Mouse (Mus musculus): ENCODE results near the gene Acap2. TPM values are rescaled to one million over a fixed set of nuclear protein-coding genes. Genes with fewer than 3 reads are reported as not detected.

Gene Acap2
- polyA plus RNA-seq, 1 experiment from 2014 or later, result 24.0 TPM

DNA sequence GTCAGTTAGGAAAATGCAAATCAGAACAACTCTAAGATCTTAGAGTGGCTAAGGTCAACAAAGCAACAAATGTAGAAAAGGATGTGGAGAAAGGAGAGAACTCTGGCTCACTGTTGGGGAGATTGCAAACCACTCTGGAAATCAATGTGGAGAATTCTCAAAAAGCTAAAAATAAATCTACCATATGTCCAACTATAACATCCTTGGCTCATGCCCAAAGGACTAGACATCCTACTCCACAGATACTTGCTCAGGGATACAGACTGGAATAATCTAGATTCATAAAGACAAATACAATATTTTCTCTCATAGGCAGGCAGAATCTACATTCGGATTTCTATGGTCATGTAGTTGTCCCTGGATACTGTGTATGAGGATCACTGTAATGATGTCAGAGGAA, 3.2 kb upstream of the Acap2 start:
- no peaks in the 10 kb centered on the region for H3K9me3 ChIP-seq (replicated peaks)
- ATAC-seq (ENCODE audit: insufficient number of reproducible peaks, low FRiP score, low TSS enrichment, low read depth), result no peak
- WGBS, result 65% methylated on average over 1 of the region's 1 CpGs
- H3K4me3 ChIP-seq (replicated peaks), result no peak overlapping the region
- no peak overlapping the region for H3K4me2 ChIP-seq (replicated peaks)
- no peak overlapping the region for H3K27ac ChIP-seq (replicated peaks)
- H3K27me3 ChIP-seq, result no peaks in the 10 kb centered on the region
- H3K36me3 ChIP-seq, result no peaks in the 10 kb centered on the region
- no peak overlapping the region for H3K9ac ChIP-seq
- H3K4me1 ChIP-seq, result peaks cover 6% of the 10 kb centered on the region

DNA sequence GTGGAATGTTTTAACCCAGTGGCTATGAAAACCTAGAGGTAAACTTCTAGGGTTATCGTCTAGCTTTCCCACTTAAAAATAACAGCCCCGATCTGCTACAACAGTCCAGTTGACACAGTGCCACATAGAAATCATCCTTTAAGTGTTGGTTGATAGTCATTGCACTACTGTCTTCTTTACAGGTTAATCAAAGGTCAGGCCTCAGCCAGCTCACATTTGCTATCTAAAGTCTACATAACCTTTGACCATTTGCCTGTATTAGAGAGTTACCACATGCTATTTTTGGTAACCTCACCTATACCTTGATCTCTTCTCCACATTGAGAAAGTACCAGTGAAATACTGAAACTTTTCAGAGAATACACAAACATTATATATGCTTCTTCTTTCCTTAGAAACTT, 659 bp upstream of the Acap2 start:
- Histone ChIP-seq H3K9me3 (replicated peaks) (no peaks in the 10 kb centered on the region), H3K27ac (replicated peaks) (peak overlapping the region; percentile 76), H3K9ac (no peak overlapping the region), H3K36me3 (no peaks in the 10 kb centered on the region), H3K4me2 (replicated peaks) (peak overlapping the region; percentile 61), H3K4me3 (replicated peaks) (peak overlapping the region; percentile 97), H3K4me1 (peaks cover 16% of the 10 kb centered on the region), H3K27me3 (no peaks in the 10 kb centered on the region)
- WGBS, result 70% methylated on average over 2 of the region's 2 CpGs
- no peak for ATAC-seq (ENCODE audit: insufficient number of reproducible peaks, low FRiP score, low TSS enrichment, low read depth)

DNA sequence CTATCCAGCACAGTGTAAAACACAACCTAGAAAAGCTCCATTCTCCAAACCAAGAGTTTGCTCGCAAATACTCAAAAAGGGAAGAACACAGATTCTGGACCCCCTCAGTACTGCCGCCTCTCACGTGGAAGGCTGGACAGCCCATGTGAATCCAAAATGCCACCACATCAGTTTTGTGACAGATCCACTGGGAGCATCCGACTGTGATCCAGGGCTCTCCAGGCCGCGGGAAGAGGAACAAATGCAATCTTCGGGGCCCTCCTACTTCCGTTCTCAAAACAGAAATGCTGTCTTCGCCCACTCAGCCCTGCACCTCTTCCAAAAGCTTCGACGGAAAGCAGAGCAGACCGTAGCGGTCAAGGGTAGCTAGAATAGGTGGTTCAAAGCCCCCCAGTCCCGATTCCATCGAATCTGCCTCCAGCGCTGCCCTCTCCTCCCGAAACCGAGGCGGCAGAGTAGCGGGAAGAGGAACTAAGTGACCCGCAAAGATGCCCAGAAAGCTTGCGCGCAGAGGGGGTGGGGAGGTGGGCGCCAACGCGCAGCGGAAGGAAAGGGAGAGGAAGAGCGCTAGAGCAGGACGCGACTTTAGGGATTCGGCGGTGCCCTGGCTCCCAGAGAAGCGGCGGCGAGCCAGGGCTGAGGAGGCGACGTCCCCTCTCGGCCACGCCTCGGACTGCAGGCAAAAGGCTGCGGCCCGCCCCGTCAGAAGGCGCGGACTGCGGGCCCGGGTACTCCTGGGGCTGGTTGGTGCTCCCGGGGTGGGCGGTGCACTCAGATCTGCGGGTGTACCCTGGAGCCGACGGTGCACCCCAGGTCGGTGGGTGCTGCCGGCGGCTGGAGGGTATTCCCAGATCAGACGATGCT, 887 bp downstream of the Acap2 start:
- Histone ChIP-seq H3K27ac (replicated peaks) (peak overlapping the region; percentile 97), H3K4me1 (peaks cover 16% of the 10 kb centered on the region), H3K9me3 (replicated peaks) (no peaks in the 10 kb centered on the region), H3K4me2 (replicated peaks) (peak overlapping the region; percentile 61), H3K27me3 (no peaks in the 10 kb centered on the region), H3K4me3 (replicated peaks) (peak overlapping the region; percentile 97), H3K9ac (peak overlapping the region; percentile 96), H3K36me3 (no peaks in the 10 kb centered on the region)
- WGBS, result under 1% methylated on average over 56 of the region's 56 CpGs
- peak; percentile 37 for ATAC-seq (ENCODE audit: insufficient number of reproducible peaks, low FRiP score, low TSS enrichment, low read depth)

DNA sequence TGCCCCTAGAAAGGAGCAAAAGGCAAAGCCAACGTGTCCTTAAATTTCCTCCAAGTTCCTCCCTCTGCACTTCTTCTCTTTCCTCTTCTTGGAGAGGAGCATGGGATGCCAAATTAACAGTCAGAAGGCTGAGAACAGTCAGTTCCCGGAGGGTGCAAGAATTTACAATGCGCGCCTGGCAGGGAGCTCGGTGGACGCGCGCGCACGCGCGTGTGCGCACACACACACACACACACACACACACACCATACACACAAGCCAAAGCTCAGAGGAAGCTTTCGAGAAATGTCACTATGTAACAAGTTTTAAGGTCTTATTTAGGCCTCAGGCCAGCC, 1.5 kb downstream of the Acap2 start:
- no peaks in the 10 kb centered on the region for H3K36me3 ChIP-seq
- H3K4me1 ChIP-seq, result peaks cover 16% of the 10 kb centered on the region
- peak overlapping the region; percentile 96 for H3K9ac ChIP-seq
- peak overlapping the region; percentile 61 for H3K4me2 ChIP-seq (replicated peaks)
- H3K4me3 ChIP-seq (replicated peaks), result peak overlapping the region; percentile 97
- no peaks in the 10 kb centered on the region for H3K9me3 ChIP-seq (replicated peaks)
- 6% methylated on average over 14 of the region's 14 CpGs for WGBS
- H3K27me3 ChIP-seq, result no peaks in the 10 kb centered on the region
- H3K27ac ChIP-seq (replicated peaks), result peak overlapping the region; percentile 97
- ATAC-seq (ENCODE audit: insufficient number of reproducible peaks, low FRiP score, low TSS enrichment, low read depth), result no peak

DNA sequence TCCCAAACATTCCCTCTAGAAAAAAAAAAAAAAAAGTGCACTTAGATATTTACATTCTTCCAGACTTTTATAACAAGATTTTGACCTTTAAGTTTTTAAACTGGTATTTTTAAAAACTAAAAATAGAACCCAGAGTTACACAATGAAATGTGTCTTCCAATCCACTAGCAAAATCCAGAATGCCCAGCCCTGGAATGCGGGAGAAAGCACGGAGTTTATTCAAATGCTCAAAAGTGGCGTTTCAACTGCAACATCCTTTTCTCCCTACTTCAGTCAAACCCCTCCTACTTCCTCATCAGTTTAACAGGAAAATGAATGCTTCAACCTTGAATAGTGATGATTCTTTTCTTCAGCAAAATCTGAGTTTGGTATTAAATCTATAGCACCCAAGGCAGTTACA, 4.1 kb downstream of the Acap2 start:
- H3K9me3 ChIP-seq (replicated peaks), result no peaks in the 10 kb centered on the region
- no peak overlapping the region for H3K4me2 ChIP-seq (replicated peaks)
- H3K27me3 ChIP-seq, result no peaks in the 10 kb centered on the region
- WGBS, result 46% methylated on average over 3 of the region's 3 CpGs
- H3K9ac ChIP-seq, result no peak overlapping the region
- H3K36me3 ChIP-seq, result no peaks in the 10 kb centered on the region
- no peak for ATAC-seq (ENCODE audit: insufficient number of reproducible peaks, low FRiP score, low TSS enrichment, low read depth)
- no peak overlapping the region for H3K27ac ChIP-seq (replicated peaks)
- no peak overlapping the region for H3K4me3 ChIP-seq (replicated peaks)
- H3K4me1 ChIP-seq, result peaks cover 29% of the 10 kb centered on the region

DNA sequence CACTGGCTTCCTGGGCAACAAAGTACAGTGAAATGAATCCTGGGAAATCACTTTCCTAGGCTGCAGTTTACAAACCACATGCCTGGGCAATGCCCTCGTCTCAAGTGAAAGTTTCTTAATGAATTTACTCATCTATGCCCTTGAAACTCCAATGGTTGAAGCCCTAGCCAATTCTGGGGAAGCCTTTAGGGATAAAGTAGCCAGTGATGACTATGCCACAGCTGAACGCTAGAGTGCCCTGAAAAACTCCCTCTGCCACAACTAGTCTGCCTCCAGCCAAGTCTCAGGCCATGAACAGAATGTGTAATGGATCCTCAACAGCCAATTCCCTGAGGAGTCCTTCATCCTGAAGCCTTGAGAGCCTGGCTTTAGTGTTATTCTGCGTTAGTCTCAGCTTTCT, 8.5 kb downstream of the Acap2 start:
- peak overlapping the region; percentile 45; the same call in 1 of the 2 replicates for H3K27ac ChIP-seq (replicated peaks)
- no peak overlapping the region for H3K9ac ChIP-seq
- H3K4me3 ChIP-seq (replicated peaks), result no peak overlapping the region
- H3K27me3 ChIP-seq, result no peaks in the 10 kb centered on the region
- peaks cover 24% of the 10 kb centered on the region for H3K4me1 ChIP-seq
- no peaks in the 10 kb centered on the region for H3K9me3 ChIP-seq (replicated peaks)
- no peak for ATAC-seq (ENCODE audit: insufficient number of reproducible peaks, low FRiP score, low TSS enrichment, low read depth)
- no peak overlapping the region for H3K4me2 ChIP-seq (replicated peaks)
- H3K36me3 ChIP-seq, result no peaks in the 10 kb centered on the region
- 47% methylated on average over 3 of the region's 3 CpGs for WGBS

DNA sequence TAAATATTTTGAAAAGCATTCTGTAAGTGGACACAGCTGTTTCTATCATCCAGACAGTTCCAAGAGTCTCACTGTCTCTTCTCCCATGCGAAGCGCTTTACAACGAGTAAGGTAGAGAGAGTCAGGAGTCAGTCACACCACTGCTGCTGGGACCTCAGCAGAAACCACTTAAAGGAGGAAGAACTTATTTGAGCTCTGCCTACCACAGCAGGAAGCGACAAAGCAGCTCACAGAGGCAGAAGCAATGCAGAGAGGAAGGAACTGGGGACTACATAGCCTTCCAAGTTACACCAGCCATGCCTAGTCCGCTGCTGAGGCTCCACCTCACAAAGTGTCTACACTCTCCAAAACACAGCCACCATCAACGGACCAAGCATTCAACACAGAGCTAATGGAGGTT, 9.2 kb downstream of the Acap2 start:
- Histone ChIP-seq H3K9ac (no peak overlapping the region), H3K27me3 (no peaks in the 10 kb centered on the region), H3K36me3 (no peaks in the 10 kb centered on the region), H3K9me3 (replicated peaks) (no peaks in the 10 kb centered on the region), H3K4me2 (replicated peaks) (no peak overlapping the region), H3K27ac (replicated peaks) (peak overlapping the region; percentile 45; the same call in 1 of the 2 replicates), H3K4me1 (peaks cover 24% of the 10 kb centered on the region), H3K4me3 (replicated peaks) (no peak overlapping the region)
- WGBS, result 39% methylated on average over 6 of the region's 6 CpGs
- ATAC-seq (ENCODE audit: insufficient number of reproducible peaks, low FRiP score, low TSS enrichment, low read depth), result no peak

DNA sequence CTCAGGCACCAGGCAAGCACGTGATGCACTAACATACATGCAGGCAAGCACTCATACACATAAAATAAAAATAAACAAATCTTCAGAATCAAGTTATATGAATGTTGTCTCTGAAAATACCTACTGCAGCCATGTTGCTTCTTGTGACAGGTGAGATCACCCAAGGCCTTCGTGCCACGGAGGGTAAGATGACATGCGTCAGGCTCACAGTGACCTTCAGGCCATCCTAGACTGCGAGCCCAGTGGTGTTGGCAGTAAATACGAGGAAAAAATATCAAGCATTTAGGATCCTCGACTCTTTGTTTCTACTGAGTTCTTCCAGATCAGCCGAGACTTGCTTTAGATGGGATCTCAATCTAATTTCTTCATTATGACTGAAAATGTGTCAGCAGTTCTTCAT, 10.6 kb downstream of the Acap2 start:
- no peak overlapping the region for H3K4me2 ChIP-seq (replicated peaks)
- no peaks in the 10 kb centered on the region for H3K36me3 ChIP-seq
- no peaks in the 10 kb centered on the region for H3K9me3 ChIP-seq (replicated peaks)
- H3K4me1 ChIP-seq, result peaks cover 27% of the 10 kb centered on the region
- no peaks in the 10 kb centered on the region for H3K27me3 ChIP-seq
- H3K9ac ChIP-seq, result no peak overlapping the region
- WGBS, result 82% methylated on average over 8 of the region's 8 CpGs
- no peak for ATAC-seq (ENCODE audit: insufficient number of reproducible peaks, low FRiP score, low TSS enrichment, low read depth)
- no peak overlapping the region for H3K4me3 ChIP-seq (replicated peaks)
- H3K27ac ChIP-seq (replicated peaks), result no peak overlapping the region

DNA sequence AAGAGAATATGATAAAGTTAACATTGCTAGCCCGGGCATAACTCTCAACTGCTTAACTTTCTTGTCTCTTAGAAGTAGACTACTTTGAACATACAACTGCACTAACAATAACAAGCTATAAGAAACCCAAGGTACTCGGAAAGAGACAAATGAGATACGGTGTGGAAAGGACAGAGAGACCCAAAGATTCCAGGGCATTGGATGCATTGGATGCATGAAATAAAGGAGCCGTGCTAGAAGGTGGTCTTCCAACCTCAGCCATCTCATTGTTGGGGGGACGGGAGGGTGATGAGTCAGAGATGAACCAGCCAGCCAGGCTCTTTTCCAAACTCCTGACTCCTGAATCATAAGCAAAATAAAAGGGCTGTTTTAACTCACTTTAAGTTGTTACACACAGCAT, 11.8 kb downstream of the Acap2 start:
- H3K27ac ChIP-seq (replicated peaks), result no peak overlapping the region
- no peak overlapping the region for H3K9ac ChIP-seq
- no peaks in the 10 kb centered on the region for H3K27me3 ChIP-seq
- no peaks in the 10 kb centered on the region for H3K9me3 ChIP-seq (replicated peaks)
- H3K4me1 ChIP-seq, result peaks cover 30% of the 10 kb centered on the region
- no peak overlapping the region for H3K4me2 ChIP-seq (replicated peaks)
- no peaks in the 10 kb centered on the region for H3K36me3 ChIP-seq
- 86% methylated on average over 5 of the region's 5 CpGs for WGBS
- H3K4me3 ChIP-seq (replicated peaks), result no peak overlapping the region
- no peak for ATAC-seq (ENCODE audit: insufficient number of reproducible peaks, low FRiP score, low TSS enrichment, low read depth)

DNA sequence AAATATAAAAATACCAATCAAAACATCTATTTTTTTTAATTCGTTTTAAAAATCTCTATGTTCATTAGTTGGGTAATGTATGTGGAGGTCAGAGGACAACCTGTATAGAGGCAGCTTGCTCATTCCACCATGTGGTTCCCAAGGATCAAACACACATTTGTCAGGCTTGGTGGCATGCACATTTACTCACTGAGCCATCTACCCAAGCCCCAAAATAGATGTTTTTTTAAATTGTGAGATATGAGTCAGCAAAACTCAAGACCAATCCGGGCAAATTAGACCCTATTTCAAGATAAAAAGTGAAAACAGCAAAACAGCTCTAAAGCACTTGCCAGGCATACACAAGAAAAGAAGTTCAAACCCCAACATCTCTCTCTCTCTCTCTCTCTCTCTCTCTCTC, 12.2 kb downstream of the Acap2 start:
- Histone ChIP-seq H3K4me1 (peaks cover 31% of the 10 kb centered on the region), H3K9ac (no peak overlapping the region), H3K4me2 (replicated peaks) (no peak overlapping the region), H3K4me3 (replicated peaks) (no peak overlapping the region), H3K36me3 (no peaks in the 10 kb centered on the region), H3K27me3 (no peaks in the 10 kb centered on the region), H3K9me3 (replicated peaks) (no peaks in the 10 kb centered on the region), H3K27ac (replicated peaks) (no peak overlapping the region)
- ATAC-seq (ENCODE audit: insufficient number of reproducible peaks, low FRiP score, low TSS enrichment, low read depth), result no peak
- 75% methylated on average over 2 of the region's 2 CpGs for WGBS

DNA sequence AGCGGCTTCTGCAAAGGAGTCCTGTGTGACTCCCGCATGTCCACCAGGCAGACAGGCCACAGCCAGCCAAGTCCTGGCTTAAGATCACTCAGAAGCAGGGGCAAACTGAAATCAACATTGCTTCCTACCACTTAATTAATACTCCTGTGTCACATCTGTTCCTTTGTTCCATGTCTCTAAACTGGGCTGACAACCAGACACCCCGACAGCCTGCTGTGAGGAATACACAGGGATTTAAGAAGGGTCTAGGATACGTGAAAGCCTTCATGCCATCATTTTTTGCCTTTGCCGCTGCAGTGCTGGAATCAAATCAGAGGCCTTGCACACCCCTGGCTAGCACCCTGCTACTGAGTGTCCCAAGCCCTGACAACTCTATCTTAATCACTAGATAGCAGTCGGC, 12.8 kb downstream of the Acap2 start:
- WGBS, result 73% methylated on average over 6 of the region's 6 CpGs
- ATAC-seq (ENCODE audit: insufficient number of reproducible peaks, low FRiP score, low TSS enrichment, low read depth), result no peak

DNA sequence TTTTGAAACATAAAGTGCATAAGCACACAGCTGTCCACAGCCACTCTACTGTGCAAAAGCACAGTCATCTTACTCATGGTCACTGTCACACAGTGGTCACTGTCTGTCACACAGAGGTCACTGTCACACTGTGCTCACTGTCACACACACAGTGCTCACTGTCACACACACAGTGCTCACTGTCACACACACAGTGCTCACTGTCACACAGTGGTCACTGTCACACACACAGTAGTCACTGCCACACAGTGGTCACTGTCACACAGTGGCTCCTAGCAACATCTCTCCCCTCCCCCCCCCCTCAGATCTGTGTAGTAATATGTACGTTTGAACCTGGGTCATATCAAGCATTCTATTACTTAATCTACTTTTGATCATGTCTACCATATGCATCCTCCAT, 13.9 kb downstream of the Acap2 start:
- Histone ChIP-seq H3K36me3 (no peaks in the 10 kb centered on the region), H3K9ac (no peak overlapping the region), H3K27me3 (no peaks in the 10 kb centered on the region), H3K4me3 (replicated peaks) (no peak overlapping the region), H3K27ac (replicated peaks) (no peak overlapping the region), H3K4me2 (replicated peaks) (no peak overlapping the region), H3K9me3 (replicated peaks) (no peaks in the 10 kb centered on the region), H3K4me1 (peaks cover 33% of the 10 kb centered on the region)
- ATAC-seq (ENCODE audit: insufficient number of reproducible peaks, low FRiP score, low TSS enrichment, low read depth), result no peak
- 67% methylated on average over 1 of the region's 1 CpGs for WGBS

More for the DNA sequence above, 12.8 kb downstream of the Acap2 start:
- H3K4me2 ChIP-seq (replicated peaks), result no peak overlapping the region
- no peaks in the 10 kb centered on the region for H3K9me3 ChIP-seq (replicated peaks)
- H3K27ac ChIP-seq (replicated peaks), result no peak overlapping the region
- no peak overlapping the region for H3K9ac ChIP-seq
- peaks cover 31% of the 10 kb centered on the region for H3K4me1 ChIP-seq
- no peak overlapping the region for H3K4me3 ChIP-seq (replicated peaks)
- H3K36me3 ChIP-seq, result no peaks in the 10 kb centered on the region
- no peaks in the 10 kb centered on the region for H3K27me3 ChIP-seq

All from embryonic facial prominence, embryonic 15.5 days (tissue).